Mouse (Mus musculus) right cerebral cortex, postnatal 36 days (tissue): ENCODE data around the gene Galntl5.
"Not testable (repeated sequence)": the region's sequence is repeated elsewhere in the genome, so short reads cannot be mapped to it uniquely, and the experiment has no call there.

Experiments used
- DNase-seq, 2 experiments: peaks; one replicate each; pipeline ENCODE4 v3.0.0; 2022; ENCODE audit warnings: low spot score in 2 of 2, mixed read lengths in 1 of 2

Gene Galntl5

GRCm38 (mm10) chr5:25181004-25181531, at the start of gene Galntl5:
TSS of gene Galntl5 (plus strand) at chr5:25181460.
- DNase-seq, result no peak

GRCm38 (mm10) chr5:25146705-25147104, 34.6 kb upstream of the Galntl5 start:
- no peak for DNase-seq

- DNase-seq, result no peak
These were observed 31.8 kb upstream of the Galntl5 start for GRCm38 (mm10) chr5:25149331-25149965.

GRCm38 (mm10) chr5:25153491-25153890, 27.8 kb upstream of the Galntl5 start:
- no peak for DNase-seq

- no peak for DNase-seq
These were observed 27.3 kb upstream of the Galntl5 start for GRCm38 (mm10) chr5:25153996-25154395.

GRCm38 (mm10) chr5:25154823-25155222, 26.4 kb upstream of the Galntl5 start:
- no peak for DNase-seq

GRCm38 (mm10) chr5:25155351-25155750, 25.9 kb upstream of the Galntl5 start:
- DNase-seq, result no peak

GRCm38 (mm10) chr5:25157136-25157535, 24.1 kb upstream of the Galntl5 start:
- no peak for DNase-seq

- DNase-seq, result peak; percentile 34 to 42
These were observed 20.7 kb upstream of the Galntl5 start for GRCm38 (mm10) chr5:25160515-25160914.

- no peak for DNase-seq
These were observed 18.3 kb upstream of the Galntl5 start for GRCm38 (mm10) chr5:25162981-25163380.

- DNase-seq, result no peak
These were observed 17.3 kb upstream of the Galntl5 start for GRCm38 (mm10) chr5:25163938-25164337.

GRCm38 (mm10) chr5:25164341-25164740, 16.9 kb upstream of the Galntl5 start:
- no peak for DNase-seq

- DNase-seq, result no peak
These were observed 16.0 kb upstream of the Galntl5 start for GRCm38 (mm10) chr5:25165102-25165788.

- DNase-seq, result no peak
These were observed 15.5 kb upstream of the Galntl5 start for GRCm38 (mm10) chr5:25165789-25166135.

- no peak for DNase-seq
These were observed 14.6 kb upstream of the Galntl5 start for GRCm38 (mm10) chr5:25166665-25167064.

GRCm38 (mm10) chr5:25177937-25178336, 3.3 kb upstream of the Galntl5 start:
- DNase-seq, result not testable (repeated sequence)

GRCm38 (mm10) chr5:25178543-25178942, 2.7 kb upstream of the Galntl5 start:
- not testable (repeated sequence) for DNase-seq

GRCm38 (mm10) chr5:25179284-25179683, 2.0 kb upstream of the Galntl5 start:
- no peak for DNase-seq

GRCm38 (mm10) chr5:25179936-25180488, 1.2 kb upstream of the Galntl5 start:
- no peak for DNase-seq

GRCm38 (mm10) chr5:25183595-25183994, 2.3 kb downstream of the Galntl5 start:
- DNase-seq, result no peak

GRCm38 (mm10) chr5:25184594-25184993, 3.3 kb downstream of the Galntl5 start:
- DNase-seq, result no peak

- no peak for DNase-seq
These were observed 6.5 kb downstream of the Galntl5 start for GRCm38 (mm10) chr5:25187727-25188126.

- DNase-seq, result no peak
These were observed 7.5 kb downstream of the Galntl5 start for GRCm38 (mm10) chr5:25188802-25189201.
